Mouse (Mus musculus): ENCODE data around the gene Fastk.

- TF ChIP-seq CTCF (IDR thresholded peaks at IDR 0.05; ENCODE audit: low read depth), result no peak
- no peak for TF ChIP-seq EP300 (optimal IDR thresholded peaks at IDR 0.05)
Measured at GRCm38 (mm10) chr5:24441187-24441586, 3.9 kb downstream of the Fastk start.
